Mouse (Mus musculus): Measurements from ENCODE around the gene Asah2.
"Not testable (repeated sequence)": the region's sequence is repeated elsewhere in the genome, so short reads cannot be mapped to it uniquely, and the experiment has no call there.

Gene Asah2

DNA sequence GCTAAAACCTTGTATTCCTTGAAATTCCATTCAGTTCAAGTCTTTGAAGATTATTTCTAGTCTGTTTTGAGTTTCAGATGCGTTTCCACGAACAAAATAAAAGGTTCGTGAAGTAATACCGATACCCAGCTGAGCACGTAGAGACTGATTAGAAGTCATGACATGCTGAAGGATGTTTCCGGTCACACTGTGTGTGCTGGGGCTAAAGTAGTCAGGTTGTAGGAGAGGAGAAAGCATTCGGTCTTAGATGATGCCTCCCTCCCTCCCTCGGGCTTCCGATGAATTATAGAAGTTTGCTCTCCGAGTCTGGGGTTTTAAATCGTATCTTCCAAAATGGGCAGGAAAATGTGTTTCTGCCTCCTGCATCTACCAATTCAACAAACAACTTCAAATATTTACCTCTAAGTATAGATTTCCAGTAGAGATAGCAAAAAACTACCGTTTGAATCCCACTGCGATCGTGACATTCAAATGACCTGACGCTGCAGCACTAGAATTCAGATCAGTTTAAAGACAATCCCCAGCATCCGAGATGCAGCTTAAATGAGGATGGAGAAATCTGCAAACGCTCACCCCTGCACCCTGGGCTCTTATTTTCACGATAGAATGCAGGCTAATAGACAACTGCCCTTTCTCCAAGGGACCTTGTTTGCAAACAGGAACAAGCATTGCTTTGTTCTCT is 5.6 kb downstream of the Asah2 start:
- DNase-seq (ENCODE audit: low spot score) = no peak

GRCm38 (mm10) chr19:32098582-32098981 is 9.4 kb downstream of the Asah2 start:
- no peak for DNase-seq (ENCODE audit: low spot score)

DNA sequence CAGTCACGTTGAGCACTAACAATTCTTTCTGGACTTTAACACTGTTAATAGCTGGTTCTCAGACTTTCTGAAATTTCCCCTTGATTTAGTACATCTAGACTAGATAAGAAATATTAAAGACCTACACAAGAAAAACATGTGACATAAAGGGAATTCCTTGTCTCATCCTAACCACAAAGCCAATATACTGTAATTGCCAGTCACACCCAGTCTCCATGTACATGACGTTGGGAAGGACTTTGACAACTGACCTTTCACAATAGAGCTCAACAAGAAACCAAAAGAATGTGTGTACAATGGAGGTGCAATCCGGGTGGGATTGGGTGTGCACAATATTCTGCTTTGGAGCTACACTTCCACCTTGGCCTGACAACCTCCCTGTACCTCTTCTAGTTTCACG is 15.7 kb downstream of the Asah2 start:
- DNase-seq (ENCODE audit: low spot score) = no peak

GRCm38 (mm10) chr19:32090804-32091203 is 17.2 kb downstream of the Asah2 start:
- DNase-seq (ENCODE audit: low spot score) = no peak

DNA sequence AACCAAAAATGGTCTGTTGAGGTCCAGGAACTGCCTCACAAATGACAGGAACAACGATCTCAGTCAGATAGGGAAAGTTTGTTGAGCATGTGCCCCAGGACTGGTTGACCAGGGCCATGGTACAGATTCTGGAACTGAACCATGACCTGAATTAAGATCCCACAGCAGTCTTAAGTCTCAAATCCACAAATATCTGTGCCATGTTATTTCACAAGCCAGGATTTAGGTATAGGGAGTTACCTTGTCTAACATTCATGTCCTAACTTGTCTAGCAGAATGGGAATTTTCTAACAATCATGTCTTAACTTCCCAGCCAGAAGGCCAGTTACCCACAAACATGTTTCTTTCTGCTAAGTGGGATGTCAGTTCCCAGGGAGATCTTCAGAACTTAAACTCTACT is 19.4 kb downstream of the Asah2 start:
- no peak for DNase-seq (ENCODE audit: low spot score)

DNA sequence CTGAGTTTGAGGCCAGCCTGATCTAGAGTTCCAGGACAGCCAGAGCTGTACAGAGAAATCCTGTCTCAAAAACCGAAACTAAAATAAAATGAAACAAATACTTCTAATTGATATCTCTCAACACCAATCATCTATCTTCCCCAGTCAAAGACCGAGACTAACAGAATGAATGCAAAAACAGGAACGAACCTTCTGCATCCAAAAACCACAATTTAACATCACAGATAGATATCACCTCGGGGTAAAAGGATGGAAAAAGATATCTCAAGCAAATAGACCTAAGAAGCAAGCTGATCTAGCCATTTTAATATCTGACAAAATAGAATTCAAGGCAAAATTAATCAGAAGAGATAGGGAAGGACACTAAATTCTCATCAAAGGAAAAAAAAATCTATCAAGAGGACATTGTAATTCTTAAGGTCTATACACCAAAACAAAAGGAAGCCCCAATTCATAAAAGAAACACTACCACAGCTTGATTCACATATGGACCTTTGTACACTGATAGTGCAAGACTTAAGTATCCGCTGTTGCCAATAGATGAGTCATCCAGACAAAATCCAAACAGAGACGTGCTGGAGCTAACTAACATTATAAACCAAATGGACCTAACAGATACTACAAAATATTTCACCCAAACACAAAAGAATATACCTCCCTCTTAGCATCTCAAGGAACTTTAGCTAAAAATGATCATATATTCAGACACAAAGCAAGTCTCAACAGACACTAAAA is 20.1 kb downstream of the Asah2 start:
- DNase-seq (ENCODE audit: low spot score) = no peak

GRCm38 (mm10) chr19:32084813-32085212 is 23.2 kb downstream of the Asah2 start:
- not testable (repeated sequence) for DNase-seq (ENCODE audit: low spot score)

- no peak for DNase-seq (ENCODE audit: low spot score)
Measured at GRCm38 (mm10) chr19:32070340-32070739, 37.7 kb downstream of the Asah2 start.

DNA sequence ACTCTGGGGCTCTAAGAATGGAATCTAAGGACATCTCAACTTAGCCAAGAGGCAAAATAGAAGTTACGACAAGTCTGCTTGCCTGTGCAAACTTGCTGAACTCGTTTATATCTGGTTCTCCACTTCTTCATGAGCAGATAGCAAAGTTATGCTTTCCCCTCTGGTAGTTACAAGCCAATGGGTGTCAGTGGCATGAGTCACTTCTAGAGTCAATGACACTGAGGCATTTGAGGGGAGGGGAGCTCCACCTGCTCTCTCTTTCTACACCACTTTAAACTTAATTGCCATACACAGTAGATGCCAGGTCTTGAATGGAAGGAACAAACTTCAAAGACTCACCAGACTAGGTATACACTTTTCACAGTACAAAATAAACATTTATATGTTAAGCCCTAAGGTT is 38.4 kb downstream of the Asah2 start:
- DNase-seq (ENCODE audit: low spot score) = peak; percentile 36

- DNase-seq (ENCODE audit: low spot score) = no peak
Measured at GRCm38 (mm10) chr19:32067669-32068068, 40.3 kb downstream of the Asah2 start.

DNA sequence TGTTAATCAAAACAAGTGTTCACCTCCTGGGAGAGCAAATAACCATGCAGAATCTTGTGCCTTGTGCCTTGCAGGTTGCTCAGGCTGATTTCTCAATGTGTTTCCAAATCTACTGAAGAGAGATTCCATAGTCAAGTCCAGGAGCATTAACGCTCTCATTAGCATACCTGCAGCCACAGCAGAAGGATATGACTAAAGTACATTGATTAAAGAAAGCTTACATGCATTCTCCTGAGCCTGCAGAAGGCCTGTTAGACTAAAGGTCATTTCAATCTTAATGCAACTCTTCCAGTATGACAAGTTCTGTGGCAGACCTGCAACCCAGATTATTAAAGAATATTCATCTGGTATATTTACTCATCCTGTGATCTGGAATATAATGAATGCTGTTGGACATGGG is 46.7 kb downstream of the Asah2 start:
- DNase-seq (ENCODE audit: low spot score) = no peak

DNA sequence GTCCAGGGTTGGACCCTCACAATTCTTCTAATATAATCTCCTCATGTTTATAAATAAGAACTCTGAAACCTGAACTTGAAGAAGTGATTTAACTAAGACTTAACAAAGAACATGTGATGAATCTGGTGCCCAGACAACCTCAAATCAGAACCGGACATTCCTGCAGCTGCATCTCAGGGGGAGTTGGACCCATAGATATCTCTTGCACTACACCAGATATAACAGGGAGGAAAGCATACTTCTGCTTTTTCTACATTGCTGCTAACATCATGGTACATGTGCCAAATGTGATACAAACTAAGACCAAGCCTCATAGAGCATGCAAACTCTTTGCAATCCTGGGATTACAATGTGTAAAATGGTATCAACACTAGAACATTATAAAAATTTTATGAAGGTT is 51.8 kb downstream of the Asah2 start:
- no peak for DNase-seq (ENCODE audit: low spot score)

GRCm38 (mm10) chr19:32055725-32056124 is 52.3 kb downstream of the Asah2 start:
- no peak for DNase-seq (ENCODE audit: low spot score)

GRCm38 (mm10) chr19:32051251-32051650 is 56.8 kb downstream of the Asah2 start:
- DNase-seq (ENCODE audit: low spot score) = no peak

- DNase-seq (ENCODE audit: low spot score) = no peak
Measured at GRCm38 (mm10) chr19:32032881-32033280, 75.1 kb downstream of the Asah2 start.

GRCm38 (mm10) chr19:32030430-32030829 is 77.6 kb downstream of the Asah2 start:
- DNase-seq (ENCODE audit: low spot score) = peak; percentile 63

DNA sequence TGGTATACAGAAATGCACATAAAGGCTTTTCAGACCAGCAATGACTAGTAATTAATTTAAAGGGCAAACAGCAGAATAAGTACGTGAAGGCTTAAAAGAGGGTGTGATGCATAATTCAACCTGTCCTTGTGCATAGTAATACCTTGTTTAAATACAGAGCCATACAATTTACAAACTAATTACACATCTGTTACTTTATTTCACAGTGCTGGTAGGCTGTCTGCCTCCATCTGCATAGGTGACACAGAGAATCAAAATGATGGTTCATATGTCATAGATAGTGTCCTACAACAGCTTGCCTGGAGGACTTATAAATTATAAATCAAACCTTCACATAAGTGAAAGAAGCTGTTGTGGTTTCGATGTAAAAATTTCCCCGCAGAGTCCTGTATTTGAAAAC is 82.6 kb downstream of the Asah2 start:
- no peak for DNase-seq (ENCODE audit: low spot score)

DNA sequence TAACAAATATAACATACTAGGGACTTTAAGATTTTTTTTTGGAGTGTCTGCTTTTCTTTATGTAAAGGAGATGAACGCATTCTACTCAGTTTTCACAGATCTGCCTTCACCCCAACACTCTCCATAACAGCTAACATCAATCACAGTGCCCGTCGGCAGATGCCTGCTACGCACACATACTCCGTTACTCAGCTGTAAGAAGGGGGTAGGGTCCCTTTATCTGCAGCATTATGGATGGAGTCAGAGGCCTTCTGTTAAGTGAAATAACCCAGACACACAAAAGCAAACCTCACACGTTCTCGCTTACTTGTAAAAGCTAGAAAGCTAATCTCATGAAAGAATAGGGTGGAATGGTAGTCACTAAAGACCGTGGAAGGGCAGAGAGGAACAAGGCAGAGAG is 88.3 kb downstream of the Asah2 start:
- DNase-seq (ENCODE audit: low spot score) = no peak

- no peak for DNase-seq (ENCODE audit: low spot score)
Measured at GRCm38 (mm10) chr19:32018585-32018984, 89.4 kb downstream of the Asah2 start.

GRCm38 (mm10) chr19:32018053-32018452 is 90.0 kb downstream of the Asah2 start:
- DNase-seq (ENCODE audit: low spot score) = no peak

DNA sequence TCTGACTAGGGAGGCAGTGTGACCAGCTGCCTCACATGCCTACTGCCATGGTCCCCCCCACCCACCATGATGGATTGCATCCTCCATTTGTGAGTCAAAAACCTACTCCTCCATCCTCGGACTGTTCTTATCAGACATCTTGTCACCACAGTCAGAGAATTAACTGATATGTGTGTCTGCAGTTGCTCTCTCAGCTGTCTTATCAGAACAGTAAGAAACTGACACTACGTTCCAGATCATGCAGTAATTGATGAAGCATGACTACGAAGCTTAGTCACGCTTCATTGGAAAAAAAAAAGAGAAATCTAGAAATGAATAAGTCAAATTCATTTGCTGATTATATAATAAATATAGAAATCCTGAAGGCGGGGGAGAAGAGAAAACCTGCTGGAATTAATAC is 105.4 kb downstream of the Asah2 start:
- DNase-seq (ENCODE audit: low spot score) = no peak

DNA sequence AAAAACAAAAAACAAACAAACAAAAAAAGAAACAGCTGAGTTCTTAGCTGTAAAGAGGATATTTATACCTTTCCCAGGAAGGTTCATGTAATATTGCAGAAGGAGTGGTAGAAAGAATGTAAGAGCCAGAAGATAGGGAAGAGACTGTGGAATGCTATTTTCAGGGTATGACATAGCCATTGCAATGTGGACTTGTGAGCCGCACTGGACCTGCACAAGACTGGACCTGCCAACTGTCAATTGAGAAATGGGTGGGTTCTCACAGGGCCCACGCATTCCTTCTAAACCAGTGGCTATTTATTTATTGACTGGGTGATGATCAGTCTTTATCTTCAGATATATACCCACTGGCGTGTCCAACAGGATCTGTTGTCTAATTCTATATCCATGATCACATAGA is 111.1 kb downstream of the Asah2 start:
- DNase-seq (ENCODE audit: low spot score) = no peak

DNA sequence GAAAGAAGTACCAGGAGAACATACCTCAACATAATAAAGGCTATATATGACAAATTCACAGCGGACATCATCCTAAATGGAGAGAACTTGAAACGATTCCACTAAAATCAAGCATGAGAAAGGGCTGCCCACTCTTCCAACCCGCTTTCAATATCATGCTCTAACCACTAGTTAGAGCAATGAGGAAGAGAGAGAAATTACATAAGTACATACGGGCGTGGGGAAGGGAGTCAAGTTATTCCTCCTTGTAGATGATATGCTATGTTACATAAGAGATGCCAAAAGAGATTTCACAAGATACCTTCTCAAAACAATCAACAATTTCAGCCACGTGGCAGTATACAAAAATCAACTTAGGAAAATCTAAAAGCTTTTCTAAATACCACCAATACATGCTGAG is 117.0 kb downstream of the Asah2 start:
- DNase-seq (ENCODE audit: low spot score) = no peak

DNA sequence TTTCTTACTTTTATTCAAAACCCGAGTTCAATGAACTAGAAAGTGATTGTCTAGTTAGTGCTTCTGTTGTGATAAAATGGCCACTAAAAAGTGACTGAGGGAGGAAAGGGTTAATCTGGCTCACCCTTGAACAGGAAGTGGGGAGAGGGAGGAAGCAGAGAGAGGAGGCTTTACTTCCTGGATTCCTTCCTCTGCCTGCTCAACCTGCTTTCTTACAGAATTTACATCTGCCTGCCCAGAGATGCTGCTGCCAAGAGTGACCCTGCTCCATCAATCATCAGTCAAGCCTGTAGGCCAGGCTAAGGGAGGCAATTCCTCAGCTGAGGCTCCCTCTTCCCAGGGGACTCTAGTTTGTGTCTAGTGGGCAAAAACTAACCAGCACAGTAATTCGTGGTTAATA is 132.1 kb downstream of the Asah2 start:
- no peak for DNase-seq (ENCODE audit: low spot score)
